ENCODE assay signal across 12 mouse cellular contexts in the genomic region with DNA sequence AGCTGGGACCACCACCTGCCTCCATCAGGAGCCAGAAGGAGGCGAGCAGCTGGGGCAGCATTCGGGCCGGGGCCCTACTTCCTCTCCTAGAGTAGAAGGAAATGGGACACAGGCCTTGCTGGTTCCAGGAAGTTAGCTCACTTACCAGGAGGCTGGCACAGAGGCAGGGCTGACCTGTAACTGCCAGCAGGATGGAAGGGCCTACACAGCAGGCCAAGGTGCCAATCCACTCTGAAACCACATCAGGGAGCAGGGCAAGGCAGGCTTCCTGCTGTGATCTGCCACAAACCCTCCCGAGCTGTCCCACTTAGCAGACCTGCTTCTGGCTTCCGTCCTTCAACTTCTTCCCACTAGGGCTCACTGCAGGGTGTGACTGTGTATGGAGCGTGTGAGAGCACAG. TPM values are rescaled to one million over a fixed set of nuclear protein-coding genes. Genes with fewer than 3 reads are reported as not detected.
DNase-seq lines count a peak whose midpoint lies in the region; ATAC-seq and TF ChIP-seq lines count a peak whose summit lies in the region.
"Had no signal": no experiment of that assay in that cellular context is flagged by ENCODE, and none has a peak within 500 bp of the region (broad histone marks: within the 10 kb centered on the region; RNA-seq: fewer than 3 reads in every experiment).

No protein-coding gene starts in this region.

- TF ChIP-seq RAD21 in CH12.LX (IDR thresholded peaks at IDR 0.05; ENCODE audit: low read depth, low read length), result no peak

- H3K4me3 ChIP-seq in heart, embryonic 14.5 days (ENCODE audit: control insufficient read depth in 1 of 2, insufficient read depth in 1 of 2, low read depth in 1 of 2, low read length in 2 of 2), result no peak overlapping the region
- no peak overlapping the region for H3K4me3 ChIP-seq in CH12.LX (replicated peaks in 1 of 3; ENCODE audit: low read depth in 2 of 3, low read length in 2 of 3, poor library complexity in 1 of 3)
- H3K4me3 ChIP-seq in liver, embryonic 12.5 days, result no peak overlapping the region
- H3K4me3 ChIP-seq in stomach, embryonic 14.5 days (ENCODE audit: low read depth, low read length), result no peak overlapping the region
- H3K4me3 ChIP-seq in forebrain, embryonic 11.5 days (ENCODE audit: low read depth, low read length), result no peak overlapping the region

- H3K36me3 ChIP-seq in heart, embryonic 14.5 days (ENCODE audit: control insufficient read depth, insufficient read depth, low read length), result peaks cover 49% of the 10 kb centered on the region
- peaks cover 29 to 54% of the 10 kb centered on the region in 2 experiments for H3K36me3 ChIP-seq in CH12.LX (replicated peaks in 1 of 2; ENCODE audit: control insufficient read depth in 1 of 2, insufficient read depth in 1 of 2, low read length in 1 of 2)
- H3K36me3 ChIP-seq in liver, embryonic 12.5 days, result peaks cover 47% of the 10 kb centered on the region
- peaks cover 8% of the 10 kb centered on the region for H3K36me3 ChIP-seq in stomach, embryonic 14.5 days (ENCODE audit: control insufficient read depth, insufficient read depth, low read length)
- peaks cover 5% of the 10 kb centered on the region; the same call in 1 of the 2 replicates for H3K36me3 ChIP-seq in forebrain, embryonic 11.5 days (ENCODE audit: control insufficient read depth, insufficient read depth, low read length)

- dilution Hi-C loops in CH12.LX (cut with MboI; ENCODE audit: extremely low pct_ligation_motif_present, extremely low pct_unique_long_range_greater_than_20kb, low sequenced_read_pairs), result no loop called here

- no peaks in the 10 kb centered on the region for H3K27me3 ChIP-seq in heart, embryonic 14.5 days (ENCODE audit: control insufficient read depth, insufficient read depth, low read length)
- no peaks in the 10 kb centered on the region for H3K27me3 ChIP-seq in CH12.LX (replicated peaks)
- H3K27me3 ChIP-seq in liver, embryonic 12.5 days (replicated peaks), result no peaks in the 10 kb centered on the region
- H3K27me3 ChIP-seq in stomach, embryonic 14.5 days (ENCODE audit: control insufficient read depth, insufficient read depth, low read length), result no peaks in the 10 kb centered on the region
- no peaks in the 10 kb centered on the region for H3K27me3 ChIP-seq in forebrain, embryonic 11.5 days (ENCODE audit: control insufficient read depth, insufficient read depth, low read length)

- in situ Hi-C loops in CH12.LX (cut with MboI; ENCODE audit: low pct_ligation_motif_present, low pct_unique_long_range_greater_than_20kb, low sequenced_read_pairs), result no loop called here

- H3K4me2 ChIP-seq in heart, embryonic 14.5 days (ENCODE audit: low read length), result no peak overlapping the region
- H3K4me2 ChIP-seq in CH12.LX (ENCODE audit: insufficient read depth, low read depth, poor library complexity, severe bottlenecking), result no peak overlapping the region
- H3K4me2 ChIP-seq in liver, embryonic 12.5 days, result no peak overlapping the region
- H3K4me2 ChIP-seq in stomach, embryonic 14.5 days (replicated peaks; ENCODE audit: low read depth, low read length), result no peak overlapping the region
- no peak overlapping the region for H3K4me2 ChIP-seq in forebrain, embryonic 11.5 days (ENCODE audit: low read depth, low read length, severe bottlenecking)

- ATAC-seq in heart, embryonic 14.5 days (ENCODE audit: insufficient number of reproducible peaks, insufficient read depth, low FRiP score, low read depth), result no peak
- ATAC-seq in liver, embryonic 12.5 days, result no peak
- no peak for ATAC-seq in stomach, embryonic 14.5 days (ENCODE audit: insufficient number of reproducible peaks, insufficient read depth, low FRiP score, low read depth)
- ATAC-seq in forebrain, embryonic 11.5 days (replicated peaks; ENCODE audit: low FRiP score), result no peak

- TF ChIP-seq POLR2A in CH12.LX (IDR thresholded peaks at IDR 0.05; ENCODE audit: low read depth, low read length), result no peak

- WGBS in heart, embryonic 14.5 days, result 55% methylated on average over 6 of the region's 6 CpGs
- 52% methylated on average over 6 of the region's 6 CpGs for WGBS in liver, embryonic 12.5 days (ENCODE audit: insufficient replicate concordance)
- 61% methylated on average over 6 of the region's 6 CpGs for WGBS in stomach, embryonic 14.5 days
- WGBS in forebrain, embryonic 11.5 days, result 86% methylated on average over 6 of the region's 6 CpGs

- peak overlapping the region; percentile 16 to 46; a peak in 2 of 4 replicates for H3K27ac ChIP-seq in heart, embryonic 14.5 days (replicated peaks in 1 of 2; ENCODE audit: control insufficient read depth in 1 of 2, insufficient read depth in 1 of 2, low read depth in 2 of 2, low read length in 2 of 2)
- peak overlapping the region; percentile 43 for H3K27ac ChIP-seq in CH12.LX (ENCODE audit: insufficient read depth, low read depth)
- H3K27ac ChIP-seq in liver, embryonic 12.5 days, result peak overlapping the region; percentile 17; the same call in 1 of the 2 replicates
- H3K27ac ChIP-seq in stomach, embryonic 14.5 days (ENCODE audit: low read length), result peak overlapping the region; percentile 48; the same call in 1 of the 2 replicates
- no peak overlapping the region for H3K27ac ChIP-seq in forebrain, embryonic 11.5 days (ENCODE audit: low read depth, low read length)

- no peak for TF ChIP-seq CTCF in CH12.LX (conservative IDR thresholded peaks at IDR 0.05 in 1 of 2, IDR thresholded peaks at IDR 0.05 in 1 of 2; ENCODE audit: low read depth in 2 of 2, low read length in 2 of 2)

- TF ChIP-seq EP300 in CH12.LX (IDR thresholded peaks at IDR 0.05; ENCODE audit: low read length), result no peak

- H3K79me2 ChIP-seq in CH12.LX (replicated peaks; ENCODE audit: control insufficient read depth, extremely low read depth, insufficient read depth, poor library complexity, severe bottlenecking), result no peaks in the 10 kb centered on the region; the same call in none of the 2 replicates

- H3K9me3 ChIP-seq in heart, embryonic 14.5 days (ENCODE audit: control insufficient read depth, low read length), result no peaks in the 10 kb centered on the region
- H3K9me3 ChIP-seq in CH12.LX (replicated peaks; ENCODE audit: low read length), result no peaks in the 10 kb centered on the region
- H3K9me3 ChIP-seq in liver, embryonic 12.5 days (replicated peaks), result no peaks in the 10 kb centered on the region
- no peaks in the 10 kb centered on the region for H3K9me3 ChIP-seq in stomach, embryonic 14.5 days (ENCODE audit: control insufficient read depth, low read depth, low read length)
- H3K9me3 ChIP-seq in forebrain, embryonic 11.5 days (ENCODE audit: control insufficient read depth, low read length), result no peaks in the 10 kb centered on the region

- peaks cover 9 to 20% of the 10 kb centered on the region in 2 experiments for H3K4me1 ChIP-seq in heart, embryonic 14.5 days (ENCODE audit: control insufficient read depth in 2 of 2, insufficient read depth in 2 of 2, low read length in 2 of 2)
- peaks cover 31 to 84% of the 10 kb centered on the region in 2 experiments for H3K4me1 ChIP-seq in CH12.LX (ENCODE audit: control insufficient read depth in 1 of 2, insufficient read depth in 2 of 2)
- H3K4me1 ChIP-seq in liver, embryonic 12.5 days, result peaks cover 49% of the 10 kb centered on the region
- peaks cover 3% of the 10 kb centered on the region; the same call in 1 of the 2 replicates for H3K4me1 ChIP-seq in stomach, embryonic 14.5 days (ENCODE audit: control insufficient read depth, insufficient read depth, low read length)
- no peaks in the 10 kb centered on the region for H3K4me1 ChIP-seq in forebrain, embryonic 11.5 days (replicated peaks; ENCODE audit: control insufficient read depth, insufficient read depth, low read length)

- H3K9ac ChIP-seq in heart, embryonic 14.5 days (ENCODE audit: low read length), result 0 out of 2 replicates have a peak overlapping the region, but pooled peaks have one; percentile 21
- no peak overlapping the region for H3K9ac ChIP-seq in CH12.LX (ENCODE audit: insufficient read depth, low read depth)
- H3K9ac ChIP-seq in liver, embryonic 12.5 days, result no peak overlapping the region
- H3K9ac ChIP-seq in stomach, embryonic 14.5 days (replicated peaks; ENCODE audit: low read depth, low read length), result no peak overlapping the region
- H3K9ac ChIP-seq in forebrain, embryonic 11.5 days (ENCODE audit: low read length), result no peak overlapping the region

- DNase-seq in heart, adult 8-10 months (ENCODE audit: low spot score), result no peak
- no peak for DNase-seq in CH12.LX (ENCODE audit: extremely low read depth)
- DNase-seq in ovary, adult 18-20 months (ENCODE audit: low spot score), result no peak
- no peak for DNase-seq in forebrain, embryonic 11.5 days (ENCODE audit: low spot score)
- DNase-seq in Muller cell, postnatal 12 days (ENCODE audit: inconsistent ontology term), result no peak
- DNase-seq: adrenal gland, postnatal 14 days; right cerebral cortex, adult 18-20 months had no signal

RNA-seq across cellular contexts. Expression of a gene that starts 1.7 kb away (rescaled TPM):
- 0.69 TPM in 1 of 2 replicates, not detected in the other for polyA plus RNA-seq in heart, embryonic 14.5 days (2014; fragmentation: Nextera tagmentation; extraction: Ambion mirVana)
- under 1 TPM in 1 of 4 experiments, not detected in 3; 0.72 TPM for total RNA-seq in heart, adult 8-10 months (2022)
- total RNA-seq in CH12.LX (2012; rRNA removed), result not detected in 2 replicates
- total RNA-seq in CH12.LX (2014; rRNA removed), result not detected in 2 replicates
- not detected in 2 replicates for polyA plus RNA-seq in CH12.LX (2012; ENCODE audit: insufficient read length, low read depth)
- polyA plus RNA-seq in liver, embryonic 12.5 days (2016; fragmentation: Nextera tagmentation; extraction: Ambion mirVana), result 0.42 TPM in 1 of 2 replicates, not detected in the other
- polyA plus RNA-seq in stomach, embryonic 14.5 days (2014; fragmentation: Nextera tagmentation; extraction: Ambion mirVana), result not detected in 2 replicates
- 0.85 TPM in 1 of 2 replicates, not detected in the other for polyA plus RNA-seq in forebrain, embryonic 11.5 days (2014; fragmentation: Nextera tagmentation; extraction: Ambion mirVana)
- total RNA-seq: heart, adult 18-20 months had no signal
- polyA plus RNA-seq: embryonic facial prominence, embryonic 11.5 days had no signal

RNA-seq across cellular contexts. Expression of a gene that starts 11.2 kb away (rescaled TPM):
- polyA plus RNA-seq in heart, embryonic 14.5 days (2014; fragmentation: Nextera tagmentation; extraction: Ambion mirVana), result 10.7 and 14.3 TPM in 2 replicates
- total RNA-seq in heart, adult 8-10 months (2022), result 1 to 10 TPM; 1.7 to 3.6 (median 1.9) TPM
- total RNA-seq in CH12.LX (2012; rRNA removed) (0.76 and 0.88 TPM in 2 replicates), CH12.LX (2014; rRNA removed) (0.23 and 0.27 TPM in 2 replicates)
- 1.4 and 2.0 TPM in 2 replicates for polyA plus RNA-seq in CH12.LX (2012; ENCODE audit: insufficient read length, low read depth)
- 1.3 and 1.8 TPM in 2 replicates for polyA plus RNA-seq in liver, embryonic 12.5 days (2016; fragmentation: Nextera tagmentation; extraction: Ambion mirVana)
- polyA plus RNA-seq in stomach, embryonic 14.5 days (2014; fragmentation: Nextera tagmentation; extraction: Ambion mirVana), result 8.1 and 8.5 TPM in 2 replicates
- polyA plus RNA-seq in forebrain, embryonic 11.5 days (2014; fragmentation: Nextera tagmentation; extraction: Ambion mirVana), result 12.1 and 14.2 TPM in 2 replicates

RNA-seq across cellular contexts. Expression of a gene that starts 13.3 kb away (rescaled TPM):
- polyA plus RNA-seq in heart, embryonic 14.5 days (2014; fragmentation: Nextera tagmentation; extraction: Ambion mirVana), result 3.1 and 4.2 TPM in 2 replicates
- total RNA-seq in heart, adult 8-10 months (2022), result 1 to 10 TPM; 8.2 to 9.4 (median 8.5) TPM
- total RNA-seq in CH12.LX (2012; rRNA removed), result 16.7 and 22.0 TPM in 2 replicates
- 15.2 TPM in 2 replicates for total RNA-seq in CH12.LX (2014; rRNA removed)
- polyA plus RNA-seq in CH12.LX (2012; ENCODE audit: insufficient read length, low read depth), result 25.9 and 31.6 TPM in 2 replicates
- 5.7 and 6.4 TPM in 2 replicates for polyA plus RNA-seq in liver, embryonic 12.5 days (2016; fragmentation: Nextera tagmentation; extraction: Ambion mirVana)
- 3.5 and 3.8 TPM in 2 replicates for polyA plus RNA-seq in stomach, embryonic 14.5 days (2014; fragmentation: Nextera tagmentation; extraction: Ambion mirVana)
- polyA plus RNA-seq in forebrain, embryonic 11.5 days (2014; fragmentation: Nextera tagmentation; extraction: Ambion mirVana), result 4.3 and 5.5 TPM in 2 replicates

RNA-seq across cellular contexts. Expression of a gene that starts 17.1 kb away (rescaled TPM):
- not detected in 2 replicates for polyA plus RNA-seq in heart, embryonic 14.5 days (2014; fragmentation: Nextera tagmentation; extraction: Ambion mirVana)
- total RNA-seq in heart, adult 8-10 months (2022), result under 1 TPM in 1 of 4 experiments, not detected in 3; 0.44 TPM
- total RNA-seq in CH12.LX (2012; rRNA removed) (8.9 and 13.4 TPM in 2 replicates), CH12.LX (2014; rRNA removed) (18.9 and 19.6 TPM in 2 replicates)
- 50.4 and 53.0 TPM in 2 replicates for polyA plus RNA-seq in CH12.LX (2012; ENCODE audit: insufficient read length, low read depth)
- 0.12 TPM in 1 of 2 replicates, not detected in the other for polyA plus RNA-seq in liver, embryonic 12.5 days (2016; fragmentation: Nextera tagmentation; extraction: Ambion mirVana)
- polyA plus RNA-seq in stomach, embryonic 14.5 days (2014; fragmentation: Nextera tagmentation; extraction: Ambion mirVana), result 0.42 and 0.59 TPM in 2 replicates
- polyA plus RNA-seq in forebrain, embryonic 11.5 days (2014; fragmentation: Nextera tagmentation; extraction: Ambion mirVana), result not detected in 2 replicates
- polyA plus RNA-seq: embryonic facial prominence, embryonic 11.5 days had no signal

RNA-seq across cellular contexts. Expression of a gene that starts 19.2 kb away (rescaled TPM):
- polyA plus RNA-seq in heart, embryonic 14.5 days (2014; fragmentation: Nextera tagmentation; extraction: Ambion mirVana), result 237 and 246 TPM in 2 replicates
- total RNA-seq in heart, adult 8-10 months (2022), result 10 to 100 TPM; 76.7 to 92.1 (median 86.6) TPM
- total RNA-seq in CH12.LX (2012; rRNA removed), result 208 and 229 TPM in 2 replicates
- total RNA-seq in CH12.LX (2014; rRNA removed), result 242 and 254 TPM in 2 replicates
- 341 and 411 TPM in 2 replicates for polyA plus RNA-seq in CH12.LX (2012; ENCODE audit: insufficient read length, low read depth)
- 258 and 267 TPM in 2 replicates for polyA plus RNA-seq in liver, embryonic 12.5 days (2016; fragmentation: Nextera tagmentation; extraction: Ambion mirVana)
- polyA plus RNA-seq in stomach, embryonic 14.5 days (2014; fragmentation: Nextera tagmentation; extraction: Ambion mirVana), result 467 and 480 TPM in 2 replicates
- polyA plus RNA-seq in forebrain, embryonic 11.5 days (2014; fragmentation: Nextera tagmentation; extraction: Ambion mirVana), result 717 and 756 TPM in 2 replicates
